Mouse (Mus musculus) G1E (cell line): ENCODE results near the gene Kiss1. TPM values are rescaled to one million over a fixed set of nuclear protein-coding genes. Genes with fewer than 3 reads are reported as not detected.

Source experiments
- ATAC-seq: 2 replicates; pipeline ENCODE4 v1.8.0; 2016; ENCODE audit warnings: mild to moderate bottlenecking; ENCODE audit not compliant: insufficient number of reproducible peaks, poor library complexity, low FRiP score, severe bottlenecking; ENCODE audit errors: extremely low read depth
- DNase-seq: peaks from one replicate; pipeline ENCODE4 v3.0.0; 2012; ENCODE audit warnings: low spot score
- H3K27me3 ChIP-seq: 2 replicates; pipeline ENCODE4 v1.6.1; 2012; ENCODE audit warnings: mild to moderate bottlenecking, low read length, inconsistent platforms; ENCODE audit not compliant: insufficient read depth
- H3K36me3 ChIP-seq: replicated peaks from 2 replicates; pipeline ENCODE3; 2012; ENCODE audit warnings: mild to moderate bottlenecking, inconsistent platforms
- H3K4me1 ChIP-seq: 2 replicates; pipeline ENCODE4 v1.6.1; 2012; ENCODE audit warnings: low read depth, low read length, inconsistent platforms, mixed read lengths; ENCODE audit not compliant: insufficient read depth
- H3K4me3 ChIP-seq: 2 replicates; pipeline ENCODE4 v1.5.1; 2012; ENCODE audit warnings: low read depth, mild to moderate bottlenecking, inconsistent platforms, low read length, moderate library complexity, mixed read lengths
- H3K9me3 ChIP-seq: replicated peaks from 2 replicates; pipeline ENCODE4 v1.6.1; 2012; ENCODE audit warnings: inconsistent platforms
- CTCF ChIP-seq: IDR thresholded peaks from 2 replicates; pipeline ENCODE4 v1.5.1; 2012; ENCODE audit warnings: low read depth, low read length, inconsistent platforms, mixed read lengths
- GATA1 ChIP-seq: IDR thresholded peaks from 2 replicates; pipeline ENCODE4 v1.6.1; 2012; ENCODE audit warnings: borderline replicate concordance, low read length, inconsistent platforms, mixed read lengths
- GATA2 ChIP-seq: IDR thresholded peaks from 2 replicates; pipeline ENCODE4 v1.6.1; 2012; ENCODE audit warnings: low read depth, low read length, inconsistent platforms, borderline replicate concordance
- POLR2AphosphoS5 ChIP-seq: IDR thresholded peaks from 2 replicates; pipeline ENCODE4 v1.6.1; 2012; ENCODE audit warnings: low read depth, low read length, inconsistent platforms; ENCODE audit not compliant: insufficient replicate concordance
- TAL1 ChIP-seq: conservative IDR thresholded peaks from 2 replicates; pipeline ENCODE4 v1.6.1; 2012; ENCODE audit warnings: low read depth, low read length, inconsistent platforms, mixed read lengths
- polyA plus RNA-seq: library from polyadenylated mRNA; stranded (reverse); fragments of >175 nt; gene quantifications from 2 replicates; pipeline ENCODE4 v1.2.3, GENCODE M21; 2012
- total RNA-seq, 2 experiments: library from RNA; stranded (forward) in 1 of 2; stranded (reverse) in 1 of 2; fragments of 200-1000 nt in 1 of 2; fragments of >200 nt in 1 of 2; fragmentation: Nextera tagmentation in 1 of 2; gene quantifications; 2 replicates each; pipeline ENCODE4 v1.2.3; 2014 to 2017

Gene Kiss1
- total and polyA plus RNA-seq, 3 experiments, result not detected

DNA sequence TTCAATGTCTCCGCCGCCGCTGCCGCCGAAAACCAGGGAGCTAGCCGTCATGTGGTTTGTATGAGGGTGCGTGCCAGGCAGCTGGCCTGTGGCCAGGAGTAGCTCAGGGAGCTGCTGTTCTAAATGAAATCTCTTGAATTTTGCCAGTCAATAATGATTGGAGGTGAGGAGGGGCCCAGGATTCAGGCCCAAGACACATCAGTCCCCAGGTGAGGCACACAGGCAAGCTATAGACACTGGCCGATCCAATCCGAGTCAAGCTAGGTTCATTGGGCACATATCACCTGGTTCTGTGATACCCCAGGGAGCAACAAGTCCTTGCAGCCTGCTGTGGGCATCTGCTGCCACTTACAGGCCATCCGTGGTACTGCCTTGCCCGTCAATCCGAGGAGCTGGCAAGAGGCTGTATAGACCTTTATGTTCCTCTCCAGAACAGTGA is 31.7 kb downstream of the Kiss1 start:
- ATAC-seq (no peak), DNase-seq (no peak)
- no peaks in the 10 kb centered on the region for H3K9me3 ChIP-seq

DNA sequence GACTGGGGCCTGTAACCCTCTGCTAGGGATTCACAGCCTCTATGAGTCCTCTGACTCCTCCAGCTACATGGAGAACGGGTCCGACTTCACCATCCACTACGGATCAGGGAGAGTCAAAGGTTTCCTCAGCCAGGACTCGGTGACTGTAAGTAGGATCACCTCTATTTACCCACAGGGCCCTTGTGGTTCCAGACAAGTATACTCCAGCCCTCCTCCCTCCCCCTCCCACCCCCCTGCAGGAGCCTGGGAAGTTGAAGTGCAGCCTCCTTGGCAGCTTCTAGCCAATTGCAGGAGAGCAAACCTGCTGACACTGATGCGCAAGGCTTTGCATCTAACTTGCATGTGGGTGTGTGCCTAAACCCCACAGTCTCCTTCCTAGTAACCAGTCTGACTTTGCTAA is 33.8 kb downstream of the Kiss1 start:
- H3K9me3 ChIP-seq, result no peaks in the 10 kb centered on the region
- DNase-seq, result no peak
- H3K36me3 ChIP-seq, result no peaks in the 10 kb centered on the region
- no peaks in the 10 kb centered on the region for H3K4me1 ChIP-seq
- peaks cover 27% of the 10 kb centered on the region for H3K27me3 ChIP-seq
- TF ChIP-seq TAL1 (no peak), GATA1 (no peak), POLR2AphosphoS5 (no peak), GATA2 (no peak), CTCF (no peak)
- no peak overlapping the region for H3K4me3 ChIP-seq
- no peak for ATAC-seq

More for the DNA sequence above, 31.7 kb downstream of the Kiss1 start:
- TF ChIP-seq GATA2 (no peak), CTCF (peak; percentile 83), GATA1 (no peak), TAL1 (no peak), POLR2AphosphoS5 (no peak)
- H3K4me3 ChIP-seq, result no peak overlapping the region
- H3K36me3 ChIP-seq, result no peaks in the 10 kb centered on the region
- H3K27me3 ChIP-seq, result peaks cover 21% of the 10 kb centered on the region
- H3K4me1 ChIP-seq, result no peaks in the 10 kb centered on the region

DNA sequence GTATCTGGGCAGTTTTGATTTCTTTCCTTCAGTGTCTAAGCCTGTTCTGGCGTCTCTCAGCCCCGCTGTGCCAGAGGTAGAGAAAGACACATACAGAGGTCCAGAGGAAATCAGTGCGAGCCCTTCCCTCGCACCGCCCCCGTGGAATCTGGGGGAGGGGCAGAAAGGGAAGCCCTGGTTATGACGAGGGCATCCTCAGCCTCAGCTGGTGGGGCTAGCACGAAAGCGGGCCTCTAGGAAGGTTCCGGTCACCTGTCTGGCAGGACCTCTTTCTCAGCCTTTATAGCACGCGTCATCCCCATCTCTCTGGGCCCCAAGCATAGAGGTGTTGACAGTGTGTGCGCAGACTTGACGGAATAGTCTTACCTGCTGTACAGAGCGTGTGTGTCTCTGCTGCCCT is 34.2 kb downstream of the Kiss1 start:
- Histone ChIP-seq H3K4me3 (no peak overlapping the region), H3K4me1 (no peaks in the 10 kb centered on the region), H3K36me3 (no peaks in the 10 kb centered on the region), H3K27me3 (peaks cover 27% of the 10 kb centered on the region), H3K9me3 (no peaks in the 10 kb centered on the region)
- DNase-seq, result no peak
- no peak for TF ChIP-seq GATA2
- no peak for TF ChIP-seq POLR2AphosphoS5
- TF ChIP-seq GATA1, result no peak
- TF ChIP-seq TAL1, result no peak
- no peak for TF ChIP-seq CTCF
- ATAC-seq, result no peak

GRCm38 (mm10) chr1:133356330-133356729 is 34.7 kb downstream of the Kiss1 start:
- Histone ChIP-seq H3K4me3 (no peak overlapping the region), H3K36me3 (no peaks in the 10 kb centered on the region), H3K9me3 (no peaks in the 10 kb centered on the region), H3K4me1 (no peaks in the 10 kb centered on the region), H3K27me3 (peaks cover 25% of the 10 kb centered on the region)
- ATAC-seq, result no peak
- TF ChIP-seq GATA1 (no peak), TAL1 (no peak), CTCF (no peak), GATA2 (no peak), POLR2AphosphoS5 (no peak)
- no peak for DNase-seq

DNA sequence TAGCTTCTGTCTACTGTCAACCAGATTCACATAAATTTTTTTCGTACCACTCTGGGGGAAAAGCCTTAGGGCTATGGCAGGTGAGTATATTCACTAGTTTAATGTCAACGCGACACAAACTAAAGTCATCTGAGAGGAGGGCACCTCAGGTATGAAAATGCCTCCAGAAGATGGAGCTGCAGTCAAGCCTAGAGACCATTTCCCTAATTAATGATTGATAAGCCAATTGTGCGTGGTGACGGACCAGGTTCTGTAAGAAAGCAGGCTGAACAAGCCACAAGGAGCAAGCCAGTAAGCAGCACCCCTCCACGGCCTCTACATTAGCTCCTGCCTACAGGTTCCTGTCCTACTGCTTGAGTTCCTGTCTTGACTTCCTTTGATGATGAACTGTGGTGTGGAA is 39.3 kb downstream of the Kiss1 start:
- H3K27me3 ChIP-seq, result peaks cover 20% of the 10 kb centered on the region; the same call in 1 of the 2 replicates
- DNase-seq (no peak), ATAC-seq (no peak)
- peaks cover 4% of the 10 kb centered on the region; the same call in 1 of the 2 replicates for H3K4me1 ChIP-seq
- 0 out of 2 replicates have a peak, but pooled peaks cover 6% of the 10 kb centered on the region for H3K9me3 ChIP-seq
- no peaks in the 10 kb centered on the region for H3K36me3 ChIP-seq
- TF ChIP-seq GATA2 (no peak), GATA1 (no peak), POLR2AphosphoS5 (no peak), CTCF (no peak), TAL1 (no peak)
- H3K4me3 ChIP-seq, result no peak overlapping the region

GRCm38 (mm10) chr1:133362103-133362502 is 40.4 kb downstream of the Kiss1 start:
- H3K9me3 ChIP-seq, result 0 out of 2 replicates have a peak, but pooled peaks cover 6% of the 10 kb centered on the region
- H3K36me3 ChIP-seq, result no peaks in the 10 kb centered on the region
- H3K4me3 ChIP-seq, result no peak overlapping the region
- peaks cover 4% of the 10 kb centered on the region; the same call in 1 of the 2 replicates for H3K4me1 ChIP-seq
- DNase-seq, result no peak
- ATAC-seq, result no peak
- no peak for TF ChIP-seq POLR2AphosphoS5
- TF ChIP-seq TAL1, result no peak
- TF ChIP-seq GATA1, result no peak
- TF ChIP-seq GATA2, result no peak
- TF ChIP-seq CTCF, result no peak
- peaks cover 25% of the 10 kb centered on the region; the same call in 1 of the 2 replicates for H3K27me3 ChIP-seq
